Mouse (Mus musculus) frontal cortex, postnatal 36 days (tissue): Measurements from ENCODE around the gene Ube2k.

Experiments
- DNase-seq, 2 experiments: peaks; one replicate each; pipeline ENCODE4 v3.0.0; 2022; ENCODE audit warnings: low spot score in 2 of 2

The Ube2k gene

DNA sequence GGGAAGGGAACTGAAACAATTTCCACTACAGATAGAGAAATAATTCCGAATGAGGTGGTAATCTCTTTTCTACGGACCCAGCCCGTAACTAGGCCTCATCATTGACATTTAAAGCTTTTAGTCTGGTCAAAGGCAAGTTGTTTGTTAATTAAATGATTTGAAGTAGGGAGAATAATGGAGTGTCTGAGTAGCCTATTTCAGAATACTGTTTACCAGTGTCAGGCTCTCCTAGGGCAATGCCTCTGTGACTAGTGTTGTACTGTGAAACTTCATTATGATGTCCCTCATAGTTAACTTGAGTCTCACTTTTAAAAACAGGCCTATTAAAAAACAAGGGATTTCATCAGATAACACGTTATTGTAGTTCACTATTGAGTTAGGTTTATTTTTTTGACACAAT lies 1.1 kb downstream of the Ube2k start:
- DNase-seq = no peak

DNA sequence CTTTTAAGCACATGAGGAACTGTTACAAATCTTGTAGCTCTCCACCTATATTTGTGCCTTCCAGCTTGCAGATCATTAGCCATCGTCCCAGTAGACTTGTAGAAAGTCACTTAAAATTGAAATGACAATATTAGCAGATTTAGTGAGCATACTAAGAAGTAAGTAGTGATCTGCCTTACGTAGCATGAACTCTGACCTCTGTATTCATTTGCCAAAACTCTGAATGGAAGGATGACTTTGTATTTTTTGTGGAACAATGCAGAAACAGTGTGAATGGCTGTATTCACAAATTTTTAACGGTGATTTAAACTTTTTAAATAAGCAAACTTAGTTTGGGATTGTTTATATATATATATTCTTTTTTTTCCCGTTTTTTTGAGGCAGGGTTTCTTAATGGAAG lies 1.8 kb downstream of the Ube2k start:
- DNase-seq = no peak

DNA sequence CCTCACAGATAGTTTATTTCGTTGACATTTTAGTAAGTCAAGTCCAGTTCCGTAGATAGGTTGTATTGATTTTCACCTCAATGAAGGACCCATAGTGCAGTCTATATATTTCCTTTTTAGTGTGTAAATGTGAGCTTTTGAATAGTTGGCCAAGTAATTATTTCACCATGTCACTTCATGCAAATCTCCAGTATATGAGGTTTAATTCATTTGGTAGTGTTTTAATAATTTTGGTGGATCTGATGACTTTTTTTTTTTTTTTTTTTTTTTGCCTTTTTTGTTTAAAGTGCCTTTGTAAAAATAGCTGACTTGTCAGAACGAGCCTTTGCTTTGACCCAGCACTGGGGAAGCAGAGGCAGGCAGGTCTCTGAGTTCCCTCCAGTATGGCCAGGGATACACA lies 2.8 kb downstream of the Ube2k start:
- DNase-seq = no peak

DNA sequence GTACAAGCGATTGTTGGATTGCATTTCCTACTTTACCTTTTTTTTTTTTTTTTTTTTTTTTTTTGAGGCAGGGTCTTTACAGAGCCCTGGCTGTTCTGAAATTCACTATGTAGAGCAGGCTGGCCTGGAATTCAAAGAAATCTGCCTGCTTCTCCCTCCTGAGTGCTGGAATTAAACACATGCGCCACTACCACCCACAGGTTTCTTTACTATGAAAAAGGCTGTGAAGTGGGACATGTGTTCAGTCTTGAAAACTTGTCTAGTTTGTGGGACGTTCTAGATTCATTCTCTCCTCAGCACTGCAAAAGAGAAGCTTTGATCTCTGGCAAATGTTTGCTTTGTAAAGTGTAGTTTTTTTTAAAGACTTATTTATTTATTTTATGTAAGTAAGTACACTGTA lies 4.9 kb downstream of the Ube2k start:
- peak in 1 of 2 experiments; percentile 7 for DNase-seq

DNA sequence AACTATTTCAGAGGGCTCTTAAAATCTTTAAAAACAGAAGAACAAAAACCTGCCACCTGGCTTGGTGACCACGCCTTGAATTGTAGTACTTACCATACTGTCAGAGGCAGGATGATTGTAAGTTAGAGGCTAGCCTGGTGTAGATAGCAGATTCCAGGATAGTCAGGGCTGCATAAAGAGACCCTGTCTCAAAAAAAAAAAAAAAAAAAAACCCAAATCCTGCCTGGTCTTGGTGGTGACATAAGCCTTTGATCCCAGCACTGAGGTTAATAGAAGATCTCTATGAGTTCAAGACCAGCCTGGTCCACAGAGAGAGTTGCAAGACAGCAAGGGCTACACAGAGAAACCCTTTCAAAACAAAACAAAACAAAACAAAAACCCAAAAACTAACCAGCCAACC lies 6.5 kb downstream of the Ube2k start:
- DNase-seq = no peak

DNA sequence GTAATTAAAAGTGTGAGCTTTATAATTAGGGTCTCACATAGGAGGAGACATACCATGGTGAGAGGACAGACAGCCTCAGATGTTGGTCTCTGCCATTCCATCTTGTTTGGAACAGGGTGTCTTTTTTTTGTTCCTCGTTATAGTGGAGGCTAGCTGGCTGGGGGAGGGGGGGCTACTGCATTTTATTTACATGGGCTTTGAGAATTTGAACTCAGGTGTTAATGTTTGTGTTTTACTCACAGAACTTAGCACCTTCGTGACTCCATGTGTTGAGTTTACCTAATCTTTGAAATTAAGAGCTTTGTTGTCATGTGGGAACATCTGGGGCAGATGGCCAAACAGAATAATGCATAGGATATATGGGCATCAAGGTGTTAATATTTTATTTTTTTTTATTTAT lies 7.6 kb downstream of the Ube2k start:
- no peak for DNase-seq

DNA sequence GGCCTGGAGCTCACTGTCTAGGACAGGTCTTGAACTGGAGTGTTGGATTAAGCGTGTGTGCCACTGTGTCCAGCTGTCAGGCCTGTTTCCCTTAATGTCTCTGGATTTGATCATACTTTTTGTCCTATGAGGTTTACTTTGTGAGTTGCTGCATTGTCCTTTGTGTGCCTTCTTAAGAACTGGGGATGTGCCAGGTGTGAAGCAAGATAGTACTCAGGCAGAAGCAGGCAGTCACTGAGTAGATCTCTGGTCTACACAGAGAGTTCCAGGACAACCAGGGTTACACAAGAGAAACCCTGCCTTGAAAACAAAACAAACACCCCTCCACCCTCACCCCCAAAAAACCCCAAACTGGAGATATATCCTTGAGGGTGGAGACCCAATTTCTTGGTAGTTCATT lies 12.6 kb downstream of the Ube2k start:
- no peak for DNase-seq

DNA sequence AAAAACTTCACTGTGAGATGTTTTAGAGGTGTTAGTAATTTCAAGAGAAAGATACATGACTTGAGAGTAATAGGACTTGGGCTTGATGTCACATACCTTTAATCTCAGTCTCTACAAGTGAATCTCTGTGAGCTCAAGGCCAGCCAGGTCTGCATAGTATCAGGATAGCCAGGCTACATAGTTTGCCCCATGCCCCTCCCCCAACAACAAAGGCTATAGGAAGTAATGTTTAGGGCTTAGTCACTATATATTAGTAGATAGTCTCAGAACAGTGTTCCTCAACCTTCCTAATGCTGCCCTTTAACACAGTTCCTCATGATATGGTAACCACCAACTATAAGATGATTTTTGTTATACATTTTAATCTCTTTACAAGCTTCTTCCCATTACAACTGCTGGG lies 20.1 kb downstream of the Ube2k start:
- no peak for DNase-seq

DNA sequence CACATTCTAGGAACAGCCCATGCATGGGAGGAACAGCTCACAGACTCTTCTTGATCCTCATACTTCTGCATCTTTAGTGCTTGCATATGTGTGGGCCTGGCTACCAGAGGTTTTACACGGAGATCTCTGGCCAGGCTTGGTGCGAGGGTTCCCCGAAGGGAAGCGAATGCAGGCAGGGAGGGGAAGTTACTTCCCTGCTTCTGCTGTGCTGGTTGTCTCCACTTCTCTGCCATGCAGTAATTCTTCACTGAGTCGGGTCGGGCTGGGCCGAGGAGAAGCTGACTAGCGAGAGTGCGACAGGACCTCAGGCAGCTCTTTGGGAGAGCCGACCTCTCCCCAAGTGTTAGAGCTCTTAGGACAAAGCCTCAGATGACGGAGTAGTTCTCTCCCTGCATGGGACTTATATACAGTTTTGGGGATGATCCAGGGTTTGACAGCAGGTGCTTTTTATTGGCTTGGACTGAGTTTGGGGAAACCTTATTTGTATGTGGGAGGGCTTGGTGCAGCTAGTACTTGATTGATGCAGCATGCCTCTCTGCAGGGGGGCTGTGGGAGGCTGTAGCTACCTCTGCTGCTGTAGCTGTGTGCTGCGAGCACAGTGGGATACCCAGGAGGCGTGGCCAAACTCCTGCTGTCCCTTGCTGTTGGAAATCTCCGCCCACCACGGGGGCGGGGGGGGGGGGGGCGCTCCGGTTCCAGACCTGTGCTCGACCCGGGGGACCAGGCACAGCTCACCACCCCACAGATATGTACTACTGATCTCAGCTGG lies 24.3 kb downstream of the Ube2k start:
- no peak for DNase-seq

DNA sequence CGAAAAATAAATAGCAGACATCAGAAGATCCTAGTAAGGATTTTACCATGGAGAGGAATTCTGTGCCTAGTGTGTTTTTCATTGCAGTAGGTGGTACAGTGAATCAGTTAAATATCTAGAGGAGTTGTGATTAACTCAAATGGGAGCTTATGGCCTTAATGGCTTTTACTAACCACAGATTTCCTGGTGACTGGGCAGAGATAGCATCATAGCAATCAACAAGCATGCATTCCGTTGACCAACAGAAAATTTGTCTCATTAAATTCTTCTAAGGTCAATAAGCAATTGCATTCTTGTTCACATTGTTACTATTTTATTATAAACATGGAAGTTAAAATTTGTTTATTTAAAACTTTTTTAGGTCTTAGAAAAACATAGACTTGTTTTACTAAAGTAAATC lies 28.5 kb downstream of the Ube2k start:
- no peak for DNase-seq

DNA sequence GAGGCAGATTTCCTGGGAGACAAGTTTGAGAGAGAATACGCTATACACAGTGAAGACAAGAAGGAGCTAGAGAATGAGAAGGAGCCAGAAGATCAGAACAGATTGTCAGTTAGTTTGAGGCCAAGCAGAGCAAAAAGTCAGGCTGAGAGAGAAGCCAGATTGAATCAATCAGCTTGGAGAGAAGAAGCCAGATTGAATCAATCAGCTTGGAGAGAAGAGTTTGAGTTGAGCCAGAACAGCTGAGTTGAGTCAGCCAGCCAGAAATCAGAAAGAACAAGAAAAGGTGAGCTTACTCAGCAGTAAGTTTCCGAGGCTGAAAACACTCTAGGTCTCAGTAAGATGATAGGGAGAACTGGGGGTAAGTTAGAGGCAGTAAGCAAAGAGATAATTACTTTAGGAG lies 37.8 kb downstream of the Ube2k start:
- DNase-seq = no peak

DNA sequence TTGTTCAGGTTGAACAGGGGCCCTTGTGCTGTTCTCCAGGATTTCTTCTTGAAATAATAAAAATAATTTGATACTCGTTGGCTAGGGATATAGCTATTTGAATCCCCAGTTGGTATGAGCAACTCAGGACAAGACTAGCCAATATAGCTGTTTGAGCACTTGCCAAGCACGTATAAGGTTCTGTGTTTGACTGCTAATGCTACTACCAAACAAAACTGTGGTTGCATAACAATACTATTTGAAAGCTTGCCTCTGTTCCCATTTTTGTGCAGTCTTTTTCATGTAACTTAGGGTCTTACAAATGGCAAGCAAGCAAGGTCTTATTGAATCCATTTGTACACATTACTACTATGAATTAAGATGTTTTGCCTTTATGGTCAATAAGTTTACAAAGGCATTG lies 38.9 kb downstream of the Ube2k start:
- no peak for DNase-seq

DNA sequence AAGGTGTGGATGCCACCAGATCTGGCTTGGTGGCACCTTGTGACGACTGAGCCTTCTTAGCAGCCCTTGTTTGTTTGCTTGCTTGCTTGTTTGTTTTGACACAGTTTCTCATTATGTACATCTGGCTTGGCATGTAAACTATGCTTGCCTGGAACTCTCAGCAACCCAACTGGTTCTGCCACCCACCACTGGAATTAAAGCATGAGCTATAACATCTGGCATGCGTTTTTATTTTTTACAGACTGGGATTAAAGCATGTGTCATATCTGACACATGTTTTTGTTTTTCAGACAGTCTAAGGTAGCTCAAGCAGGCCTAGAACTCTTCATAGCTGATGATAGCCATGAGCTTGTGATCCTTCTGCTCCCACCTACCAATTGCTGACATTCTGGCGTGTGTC lies 41.5 kb downstream of the Ube2k start:
- DNase-seq = no peak

DNA sequence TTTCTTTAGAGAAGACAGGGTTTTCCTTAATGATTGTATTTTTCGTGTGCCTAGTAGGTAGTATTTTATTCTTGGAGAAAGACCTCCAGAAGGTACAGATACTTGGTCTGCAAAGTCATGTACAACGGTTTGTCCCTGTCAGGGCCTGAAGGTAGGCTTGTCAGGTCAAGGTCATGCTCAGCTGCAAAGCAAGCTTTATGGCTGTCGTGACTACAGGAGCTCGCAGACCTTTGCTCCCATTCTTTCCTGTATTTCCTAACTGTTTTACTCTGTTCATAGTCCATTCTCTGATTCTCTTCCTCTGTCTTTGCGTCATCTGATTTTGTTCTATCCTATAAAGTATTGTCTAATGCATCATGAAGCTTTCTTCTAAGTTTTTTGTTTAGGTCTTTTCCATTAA lies 49.3 kb downstream of the Ube2k start:
- no peak for DNase-seq

DNA sequence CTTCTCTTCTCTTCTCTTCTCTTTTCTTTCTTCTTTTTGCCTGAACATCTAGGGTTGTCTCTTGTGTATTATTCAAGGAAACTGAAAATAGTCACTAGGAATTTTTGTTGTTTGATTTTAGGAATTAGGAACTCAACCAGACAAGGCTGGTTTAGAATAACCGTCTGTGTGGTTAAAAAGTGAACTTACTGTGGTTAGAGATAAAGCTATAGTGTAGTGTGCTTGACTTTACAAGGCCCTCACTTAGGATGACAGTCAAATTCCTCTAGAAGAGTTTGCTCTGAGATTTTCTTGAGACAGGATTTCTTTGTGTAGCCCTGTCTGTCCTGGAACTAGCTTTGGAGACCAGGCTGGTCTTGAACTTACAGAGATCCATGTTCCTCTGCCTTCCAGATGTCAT lies 53.2 kb downstream of the Ube2k start:
- DNase-seq = no peak

DNA sequence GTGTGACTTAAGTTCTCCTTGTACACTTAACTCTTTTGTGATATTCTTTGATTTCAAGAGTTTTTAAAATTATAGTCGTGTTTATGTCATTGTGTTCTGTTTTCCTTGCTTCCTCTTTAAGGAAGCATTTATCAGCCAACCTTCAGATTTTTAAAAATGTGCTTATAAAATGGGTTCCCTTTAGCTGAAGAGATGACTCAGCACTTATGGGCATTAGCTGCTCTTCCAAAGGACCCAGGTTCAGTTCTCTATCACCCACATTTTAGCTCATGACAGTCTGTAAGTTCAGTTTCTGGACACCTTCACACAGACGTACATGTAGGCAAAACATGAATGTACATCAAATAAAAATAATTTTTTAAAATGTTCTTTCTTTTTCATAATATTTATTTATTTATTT lies 55.4 kb downstream of the Ube2k start:
- no peak for DNase-seq

DNA sequence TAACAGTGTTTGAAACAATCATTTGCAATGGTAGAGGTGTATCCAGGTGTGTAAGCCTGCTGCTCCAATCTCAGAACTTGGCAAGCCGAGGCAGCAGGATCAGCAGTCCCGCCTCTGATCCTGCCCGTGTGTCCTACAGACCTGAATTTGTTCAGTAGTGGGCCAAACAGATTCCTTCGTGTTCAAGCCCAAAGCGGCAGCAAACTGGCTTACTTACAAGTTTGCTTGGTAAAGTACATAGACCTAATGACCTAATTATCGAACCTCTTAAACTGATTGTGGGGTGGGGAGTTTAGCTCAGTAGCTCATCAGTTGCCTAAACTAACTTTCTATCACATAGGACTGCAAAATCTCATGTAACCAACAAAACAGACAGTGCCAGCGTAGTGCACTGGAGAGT lies 62.6 kb downstream of the Ube2k start:
- no peak for DNase-seq

DNA sequence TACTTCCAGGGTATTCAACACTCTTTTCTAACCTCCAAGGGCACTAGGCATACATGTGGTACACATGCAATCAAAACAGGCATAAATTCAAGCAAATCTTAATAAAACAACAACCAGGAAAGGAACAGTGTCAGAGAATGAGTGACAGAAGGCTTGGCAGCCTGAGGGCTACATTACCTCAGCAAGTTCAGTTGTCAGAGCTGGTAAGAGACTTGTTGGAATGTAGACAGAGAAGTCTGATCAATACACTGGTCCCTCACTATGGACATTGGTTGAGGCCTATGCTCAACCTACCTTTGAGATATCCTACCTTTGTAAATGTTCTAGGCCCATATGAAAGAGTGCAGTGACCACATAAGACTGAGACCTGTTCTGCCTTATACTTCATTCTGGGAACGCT lies 69.8 kb downstream of the Ube2k start:
- no peak for DNase-seq

DNA sequence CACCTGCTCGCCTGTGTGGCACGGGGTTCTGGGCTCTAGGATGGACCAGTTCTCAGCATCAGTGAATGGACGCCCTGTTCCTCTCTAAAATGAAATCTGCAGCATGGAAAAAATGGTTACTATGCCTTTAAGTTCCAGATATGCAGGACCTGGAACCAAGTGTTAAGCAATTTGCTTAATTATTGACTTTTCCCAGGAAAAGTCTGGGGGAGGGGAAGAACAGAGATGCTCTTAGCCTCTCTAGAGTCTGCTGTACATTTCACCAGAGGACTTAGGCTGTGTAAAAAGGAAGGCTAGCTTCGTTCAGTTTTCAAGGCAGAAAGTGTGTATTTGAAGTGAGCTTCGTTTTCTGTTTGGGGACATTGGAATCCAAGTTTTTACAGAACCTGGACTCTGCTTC lies 72.7 kb downstream of the Ube2k start:
- no peak for DNase-seq

DNA sequence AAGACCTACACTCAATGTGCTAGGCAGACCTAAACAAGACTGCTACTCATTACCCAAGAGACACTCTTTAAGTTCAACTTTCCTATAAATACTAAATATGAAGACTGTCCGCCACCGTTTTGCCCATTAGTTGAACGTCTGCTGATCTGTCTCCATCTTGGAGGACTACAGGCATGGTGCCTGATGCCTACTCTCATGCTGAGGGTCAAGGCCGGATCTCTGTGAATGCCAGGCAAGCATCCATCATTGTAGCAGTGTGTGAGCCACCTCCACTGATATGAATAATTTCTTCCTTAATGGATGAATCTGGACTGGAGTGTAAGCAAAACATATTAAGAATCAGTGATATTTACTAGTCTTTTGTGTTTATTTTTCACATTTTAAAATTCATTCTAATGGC lies 73.5 kb downstream of the Ube2k start:
- no peak for DNase-seq

DNA sequence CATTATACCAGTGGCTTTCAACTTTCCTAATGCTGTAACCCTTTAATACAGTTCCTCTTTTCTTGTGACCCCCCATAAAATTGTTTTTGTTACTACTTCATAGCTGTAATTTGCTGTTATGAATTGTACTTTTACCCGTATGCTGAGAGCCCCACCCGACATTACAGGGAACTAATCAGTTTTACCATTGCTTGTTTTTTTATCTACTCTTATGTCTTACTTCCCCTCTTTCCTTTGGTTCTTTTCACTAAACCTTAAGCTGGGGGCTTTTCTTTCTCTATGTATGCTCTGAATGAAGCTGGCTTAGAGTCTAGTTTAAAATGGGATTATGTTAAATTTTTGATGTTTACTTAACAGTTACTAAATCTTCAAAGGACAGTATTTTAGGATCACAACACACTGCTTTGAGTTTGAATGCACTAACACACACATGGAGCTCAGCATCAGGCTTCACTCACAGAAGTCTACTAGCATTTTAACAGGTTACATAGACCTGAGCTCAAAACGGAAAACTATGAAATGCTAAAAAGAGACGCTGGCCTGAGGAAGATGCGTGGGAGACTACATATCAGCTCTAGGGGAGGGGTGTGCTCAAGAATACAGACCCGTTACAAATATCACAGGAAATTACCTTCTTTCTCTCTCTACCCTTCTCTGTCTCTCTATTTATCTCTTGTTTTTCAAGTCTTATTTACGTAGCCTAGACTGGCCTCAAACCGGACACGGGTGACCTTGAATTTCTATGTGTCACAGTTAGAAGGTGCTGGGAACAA lies 76.3 kb downstream of the Ube2k start:
- DNase-seq = no peak

DNA sequence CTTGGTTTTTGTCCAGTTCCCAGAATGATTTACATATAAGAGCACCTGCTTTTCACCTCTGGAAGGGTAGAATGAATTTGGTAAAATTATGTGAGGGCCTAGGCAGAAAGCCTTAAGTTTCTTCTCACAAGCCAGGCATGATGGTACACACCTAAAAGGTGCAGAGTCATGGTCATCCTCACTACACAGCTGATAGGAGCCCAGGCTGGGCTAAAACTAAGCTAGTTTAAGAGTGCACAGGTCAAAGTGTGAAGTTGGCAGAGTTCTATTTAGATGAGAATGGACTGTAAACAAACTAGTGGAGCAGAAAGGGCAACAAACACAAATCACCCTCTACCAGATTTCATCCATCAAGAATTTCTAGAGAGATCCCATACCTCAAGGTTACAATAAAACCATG lies 87.3 kb downstream of the Ube2k start:
- DNase-seq = no peak

DNA sequence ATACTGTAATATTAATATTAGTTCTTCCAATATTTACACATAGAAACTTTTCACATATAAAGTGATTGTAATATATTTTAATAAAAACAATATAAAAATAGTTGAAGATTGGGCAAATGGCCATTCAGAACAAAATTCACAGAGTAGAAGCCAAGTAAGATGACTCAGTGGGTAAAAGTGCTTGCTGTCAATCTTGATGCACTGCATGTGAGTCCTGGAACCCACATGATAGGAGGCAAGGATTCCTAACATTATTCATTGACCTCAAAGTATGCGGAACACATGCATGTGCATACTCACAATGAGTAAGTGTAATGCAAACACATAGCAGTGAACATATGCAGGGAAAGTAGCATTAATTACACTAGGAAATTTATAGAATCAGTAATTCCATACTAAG lies 101.9 kb downstream of the Ube2k start:
- no peak for DNase-seq
